Mouse (Mus musculus): Measurements from ENCODE around the gene Gucy2d. TPM values are rescaled to one million over a fixed set of nuclear protein-coding genes. Genes with fewer than 3 reads are reported as not detected.

Gucy2d gene
- polyA plus RNA-seq, 1 experiment from 2014 or later = not detected

DNA sequence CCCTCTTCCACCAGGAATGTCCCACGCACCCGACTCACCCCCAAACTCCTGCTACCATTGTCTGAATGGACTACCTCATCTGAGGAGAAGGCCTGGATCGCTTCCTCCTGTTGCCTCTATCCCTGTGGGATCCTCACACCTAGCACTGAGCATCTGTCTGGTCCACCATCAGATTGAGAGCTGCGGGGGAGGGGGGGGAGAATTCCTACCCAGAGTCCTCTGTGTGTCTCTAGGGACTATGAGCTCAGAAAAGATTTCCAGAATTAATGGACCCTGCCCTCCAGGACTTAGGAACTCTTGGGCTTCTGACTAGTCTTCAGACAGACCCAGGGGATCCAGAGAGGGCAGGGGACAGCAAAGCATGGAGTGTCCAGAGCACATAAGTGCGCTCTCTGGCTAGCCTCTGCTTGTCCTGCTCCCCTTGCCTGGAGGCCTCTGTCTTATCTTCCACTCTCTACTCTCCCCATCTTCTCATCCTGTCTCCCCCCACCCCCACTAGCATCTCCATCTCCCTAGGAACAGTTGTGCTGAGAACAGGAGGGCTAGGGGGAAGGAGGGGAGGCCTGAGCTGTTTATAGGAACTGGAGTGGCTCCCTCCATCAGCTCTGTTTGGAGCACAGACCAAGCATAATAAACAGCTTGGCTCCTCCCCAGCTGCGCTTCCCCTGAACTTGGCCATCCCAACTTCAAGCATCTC, 63.9 kb downstream of the Gucy2d start:
- peaks cover 32% of the 10 kb centered on the region; the same call in 1 of the 2 replicates for H3K4me1 ChIP-seq (ENCODE audit: control insufficient read depth, insufficient read depth, low read length)
- peaks cover 9% of the 10 kb centered on the region; the same call in 1 of the 2 replicates for H3K36me3 ChIP-seq (ENCODE audit: control insufficient read depth, insufficient read depth, low read length)
- no peaks in the 10 kb centered on the region for H3K9me3 ChIP-seq (ENCODE audit: control insufficient read depth, low read depth, low read length)
- no peaks in the 10 kb centered on the region for H3K27me3 ChIP-seq (ENCODE audit: control insufficient read depth, insufficient read depth, low read length)
- H3K27ac ChIP-seq (ENCODE audit: low read length) = peak overlapping the region; percentile 95
- no peak overlapping the region for H3K4me2 ChIP-seq (replicated peaks; ENCODE audit: low read depth, low read length)
- no peak overlapping the region for H3K4me3 ChIP-seq (ENCODE audit: low read depth, low read length)
- WGBS = 53% methylated on average over 6 of the region's 6 CpGs
- peak; percentile 79; the same call in 1 of the 2 replicates for ATAC-seq (ENCODE audit: insufficient number of reproducible peaks, insufficient read depth, low FRiP score, low read depth)
- no peak overlapping the region for H3K9ac ChIP-seq (replicated peaks; ENCODE audit: low read depth, low read length)

DNA sequence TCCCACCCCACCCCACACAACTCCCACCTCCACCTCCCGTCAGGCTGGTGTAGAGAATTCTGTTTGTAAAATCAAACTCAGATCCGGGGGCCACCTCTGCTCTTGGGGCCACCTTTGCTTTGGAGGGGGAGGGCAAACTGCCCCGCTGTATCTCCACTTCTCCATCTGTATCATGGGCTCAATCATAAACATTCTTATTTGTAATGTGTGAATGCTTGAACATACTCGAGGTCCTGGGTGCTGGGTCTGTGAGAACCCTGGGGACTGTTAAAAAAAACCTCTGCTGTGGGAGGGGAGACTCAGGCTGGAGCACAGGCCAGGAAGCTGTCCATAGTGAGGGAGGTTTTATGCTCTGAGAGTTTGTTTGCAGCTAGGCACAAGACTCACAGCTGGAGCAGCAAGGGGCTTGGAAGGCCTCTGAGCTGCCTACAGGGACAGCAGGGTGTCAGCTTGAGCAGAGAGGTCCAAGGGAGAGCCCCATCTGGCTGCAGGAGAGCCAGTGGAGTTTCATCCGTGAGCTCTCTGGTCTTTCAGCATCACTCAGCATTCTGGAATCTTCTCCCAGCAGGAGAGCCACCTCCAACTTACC, 64.6 kb downstream of the Gucy2d start:
- no peaks in the 10 kb centered on the region for H3K27me3 ChIP-seq (ENCODE audit: control insufficient read depth, insufficient read depth, low read length)
- ATAC-seq (ENCODE audit: insufficient number of reproducible peaks, insufficient read depth, low FRiP score, low read depth) = peak; percentile 43; the same call in 1 of the 2 replicates
- H3K9me3 ChIP-seq (ENCODE audit: control insufficient read depth, low read depth, low read length) = no peaks in the 10 kb centered on the region
- no peak overlapping the region for H3K4me3 ChIP-seq (ENCODE audit: low read depth, low read length)
- 12% methylated on average over 5 of the region's 5 CpGs for WGBS
- H3K27ac ChIP-seq (ENCODE audit: low read length) = peak overlapping the region; percentile 95
- no peak overlapping the region for H3K9ac ChIP-seq (replicated peaks; ENCODE audit: low read depth, low read length)
- no peak overlapping the region for H3K4me2 ChIP-seq (replicated peaks; ENCODE audit: low read depth, low read length)
- H3K36me3 ChIP-seq (ENCODE audit: control insufficient read depth, insufficient read depth, low read length) = peaks cover 5% of the 10 kb centered on the region; the same call in 1 of the 2 replicates
- H3K4me1 ChIP-seq (ENCODE audit: control insufficient read depth, insufficient read depth, low read length) = peaks cover 32% of the 10 kb centered on the region; the same call in 1 of the 2 replicates

DNA sequence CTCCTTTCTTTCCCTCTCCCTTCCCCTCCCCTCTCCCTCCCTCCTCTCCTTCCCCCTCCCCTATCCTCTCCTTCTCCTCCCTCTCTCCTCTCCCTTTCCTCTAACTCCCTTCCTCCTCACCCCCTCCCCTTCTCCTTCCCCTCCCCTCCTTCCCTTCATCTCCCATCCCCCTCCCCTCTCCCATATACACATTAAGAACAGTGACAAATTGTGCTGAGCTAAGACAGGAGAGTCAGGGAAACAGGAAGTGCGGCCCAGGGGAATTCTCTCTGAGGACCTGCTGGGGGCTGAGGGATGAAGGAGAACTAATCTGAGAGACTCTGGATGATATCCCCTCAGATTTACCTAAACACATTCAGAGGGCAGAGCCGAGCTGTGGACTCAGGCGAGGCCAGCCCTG, 65.4 kb downstream of the Gucy2d start:
- WGBS = 13% methylated on average over 3 of the region's 3 CpGs
- Histone ChIP-seq H3K4me2 (replicated peaks; ENCODE audit: low read depth, low read length) (no peak overlapping the region), H3K9me3 (ENCODE audit: control insufficient read depth, low read depth, low read length) (no peaks in the 10 kb centered on the region), H3K36me3 (ENCODE audit: control insufficient read depth, insufficient read depth, low read length) (no peaks in the 10 kb centered on the region), H3K27ac (ENCODE audit: low read length) (peak overlapping the region; percentile 95), H3K27me3 (ENCODE audit: control insufficient read depth, insufficient read depth, low read length) (no peaks in the 10 kb centered on the region), H3K4me1 (ENCODE audit: control insufficient read depth, insufficient read depth, low read length) (peaks cover 30% of the 10 kb centered on the region; the same call in 1 of the 2 replicates), H3K4me3 (ENCODE audit: low read depth, low read length) (no peak overlapping the region), H3K9ac (replicated peaks; ENCODE audit: low read depth, low read length) (no peak overlapping the region)
- no peak for ATAC-seq (ENCODE audit: insufficient number of reproducible peaks, insufficient read depth, low FRiP score, low read depth)

GRCm38 (mm10) chr7:98510961-98511958, 71.0 kb downstream of the Gucy2d start:
- H3K4me1 ChIP-seq (ENCODE audit: control insufficient read depth, insufficient read depth, low read length) = 0 out of 2 replicates have a peak, but pooled peaks cover 3% of the 10 kb centered on the region
- no peaks in the 10 kb centered on the region for H3K9me3 ChIP-seq (ENCODE audit: control insufficient read depth, low read depth, low read length)
- H3K27ac ChIP-seq (ENCODE audit: low read length) = peak overlapping the region; percentile 52
- H3K4me2 ChIP-seq (replicated peaks; ENCODE audit: low read depth, low read length) = no peak overlapping the region
- 63% methylated on average over 15 of the region's 15 CpGs for WGBS
- no peaks in the 10 kb centered on the region for H3K36me3 ChIP-seq (ENCODE audit: control insufficient read depth, insufficient read depth, low read length)
- ATAC-seq (ENCODE audit: insufficient number of reproducible peaks, insufficient read depth, low FRiP score, low read depth) = no peak
- H3K9ac ChIP-seq (replicated peaks; ENCODE audit: low read depth, low read length) = no peak overlapping the region
- no peak overlapping the region for H3K4me3 ChIP-seq (ENCODE audit: low read depth, low read length)
- no peaks in the 10 kb centered on the region for H3K27me3 ChIP-seq (ENCODE audit: control insufficient read depth, insufficient read depth, low read length)

GRCm38 (mm10) chr7:98513251-98513650, 73.0 kb downstream of the Gucy2d start:
- Histone ChIP-seq H3K27ac (ENCODE audit: low read length) (no peak overlapping the region), H3K9me3 (ENCODE audit: control insufficient read depth, low read depth, low read length) (no peaks in the 10 kb centered on the region), H3K9ac (replicated peaks; ENCODE audit: low read depth, low read length) (no peak overlapping the region), H3K4me2 (replicated peaks; ENCODE audit: low read depth, low read length) (no peak overlapping the region), H3K4me3 (ENCODE audit: low read depth, low read length) (no peak overlapping the region), H3K4me1 (ENCODE audit: control insufficient read depth, insufficient read depth, low read length) (0 out of 2 replicates have a peak, but pooled peaks cover 3% of the 10 kb centered on the region), H3K36me3 (ENCODE audit: control insufficient read depth, insufficient read depth, low read length) (no peaks in the 10 kb centered on the region), H3K27me3 (ENCODE audit: control insufficient read depth, insufficient read depth, low read length) (no peaks in the 10 kb centered on the region)
- ATAC-seq (ENCODE audit: insufficient number of reproducible peaks, insufficient read depth, low FRiP score, low read depth) = no peak
- WGBS = 61% methylated on average over 3 of the region's 3 CpGs

GRCm38 (mm10) chr7:98522576-98522975, 82.4 kb downstream of the Gucy2d start:
- WGBS = 83% methylated on average over 5 of the region's 5 CpGs
- ATAC-seq (ENCODE audit: insufficient number of reproducible peaks, insufficient read depth, low FRiP score, low read depth) = no peak
- H3K9ac ChIP-seq (replicated peaks; ENCODE audit: low read depth, low read length) = no peak overlapping the region

GRCm38 (mm10) chr7:98523070-98523812, 83.0 kb downstream of the Gucy2d start:
- no peak overlapping the region for H3K4me3 ChIP-seq (ENCODE audit: low read depth, low read length)
- no peak overlapping the region for H3K4me2 ChIP-seq (replicated peaks; ENCODE audit: low read depth, low read length)
- H3K9ac ChIP-seq (replicated peaks; ENCODE audit: low read depth, low read length) = no peak overlapping the region
- ATAC-seq (ENCODE audit: insufficient number of reproducible peaks, insufficient read depth, low FRiP score, low read depth) = 0 out of 2 replicates have a peak, but pooled peaks have one; percentile 3
- no peaks in the 10 kb centered on the region for H3K9me3 ChIP-seq (ENCODE audit: control insufficient read depth, low read depth, low read length)
- 68% methylated on average over 8 of the region's 8 CpGs for WGBS
- peaks cover 19% of the 10 kb centered on the region for H3K4me1 ChIP-seq (ENCODE audit: control insufficient read depth, insufficient read depth, low read length)
- H3K27me3 ChIP-seq (ENCODE audit: control insufficient read depth, insufficient read depth, low read length) = no peaks in the 10 kb centered on the region
- no peaks in the 10 kb centered on the region for H3K36me3 ChIP-seq (ENCODE audit: control insufficient read depth, insufficient read depth, low read length)
- H3K27ac ChIP-seq (ENCODE audit: low read length) = peak overlapping the region; percentile 82

More at GRCm38 (mm10) chr7:98522576-98522975, 82.4 kb downstream of the Gucy2d start:
- Histone ChIP-seq H3K9me3 (ENCODE audit: control insufficient read depth, low read depth, low read length) (no peaks in the 10 kb centered on the region), H3K36me3 (ENCODE audit: control insufficient read depth, insufficient read depth, low read length) (no peaks in the 10 kb centered on the region), H3K27ac (ENCODE audit: low read length) (no peak overlapping the region), H3K4me3 (ENCODE audit: low read depth, low read length) (no peak overlapping the region), H3K27me3 (ENCODE audit: control insufficient read depth, insufficient read depth, low read length) (no peaks in the 10 kb centered on the region), H3K4me1 (ENCODE audit: control insufficient read depth, insufficient read depth, low read length) (peaks cover 19% of the 10 kb centered on the region), H3K4me2 (replicated peaks; ENCODE audit: low read depth, low read length) (no peak overlapping the region)

Data from stomach, embryonic 14.5 days (tissue).